Mouse (Mus musculus) adrenal gland, postnatal 25 days (tissue): ENCODE results near the gene Vps36. TPM values are rescaled to one million over a fixed set of nuclear protein-coding genes. Genes with fewer than 3 reads are reported as not detected.

Source experiments
- DNase-seq: peaks from one replicate; pipeline ENCODE4 v3.0.0; 2021; ENCODE audit warnings: mixed read lengths
- total RNA-seq: library from RNA; stranded (reverse); gene quantifications from 2 replicates; pipeline ENCODE4 v1.2.3, GENCODE M21; 2021

Vps36 gene
- total RNA-seq, 1 experiment from 2014 or later = 40.7 TPM

DNA sequence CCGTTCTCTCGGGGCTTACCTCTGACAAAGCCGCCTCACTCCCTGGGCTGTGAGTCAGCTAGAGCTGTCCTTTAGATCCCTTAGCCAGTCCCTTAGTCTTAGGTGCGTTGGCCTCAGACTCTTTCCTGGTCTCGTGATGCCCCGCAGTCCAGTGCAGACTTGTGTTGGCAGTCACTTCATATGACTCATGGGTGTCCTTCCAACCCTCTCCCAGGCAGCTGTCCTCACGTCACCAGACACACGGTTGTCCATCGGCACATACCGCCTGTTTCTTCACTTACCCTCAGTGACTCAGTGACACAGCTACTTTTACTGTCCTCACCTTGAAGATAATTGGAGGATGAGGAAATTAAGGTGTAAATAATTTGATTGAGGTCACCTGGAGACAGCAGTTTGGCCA is 22.2 kb downstream of the Vps36 start:
- peak; percentile 59 for DNase-seq

DNA sequence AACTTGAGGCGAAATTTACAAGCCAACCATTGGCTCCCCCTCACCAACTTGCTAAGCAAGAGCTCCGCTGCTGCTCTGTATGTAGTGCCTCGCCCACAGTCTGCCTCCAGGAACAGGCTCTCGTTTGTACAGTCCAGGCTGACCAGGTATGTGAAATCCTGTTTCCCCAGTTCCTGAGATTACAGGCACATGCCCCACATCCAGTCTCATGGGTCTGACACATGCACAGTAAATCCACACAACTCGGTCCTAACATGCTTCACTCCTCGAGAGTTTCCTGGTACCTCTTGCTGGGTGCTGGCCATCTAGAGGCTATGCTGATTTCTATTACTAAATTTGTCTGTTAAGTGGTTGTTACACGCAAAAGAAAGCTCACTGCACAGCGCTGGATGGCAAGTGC is 33.8 kb downstream of the Vps36 start:
- DNase-seq = no peak

DNA sequence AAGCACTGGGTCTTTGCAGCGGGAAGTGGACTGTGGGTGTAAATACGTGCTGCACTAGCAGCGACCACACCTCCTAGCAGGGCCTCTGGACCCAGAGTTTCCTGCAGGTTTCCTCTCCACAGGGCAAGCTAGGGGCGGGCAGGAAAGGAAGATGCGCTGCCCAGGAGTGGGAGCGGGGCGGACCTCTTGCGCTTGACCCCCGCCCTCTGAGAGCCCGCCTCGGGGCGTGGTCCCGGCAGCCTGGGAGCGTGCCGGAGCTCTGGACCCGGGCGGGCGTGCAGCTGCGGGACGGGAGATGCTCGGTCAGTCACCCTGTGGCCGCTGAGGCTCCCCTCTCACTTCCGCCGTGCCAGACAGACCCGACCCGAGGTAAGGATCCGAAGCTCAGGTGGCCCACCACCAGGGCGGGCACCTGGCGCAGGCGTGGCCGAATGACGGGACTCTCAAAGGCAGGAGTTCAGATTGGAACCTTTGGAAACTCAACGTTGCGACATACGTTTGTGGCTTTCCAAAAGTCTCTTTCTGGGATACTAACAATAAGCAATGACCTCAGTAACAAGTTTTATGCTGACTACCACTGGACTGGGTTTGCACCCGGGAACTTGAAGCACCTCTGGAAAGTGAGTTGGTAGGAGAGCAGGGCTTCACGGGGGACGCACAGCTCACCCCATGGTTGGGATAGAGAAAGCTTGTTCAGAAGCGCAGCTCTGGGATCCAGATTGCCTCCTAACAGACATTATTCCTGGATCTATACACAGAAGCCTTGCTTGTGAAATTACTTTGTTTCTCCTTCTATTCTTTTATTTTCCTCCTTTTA is 34.7 kb downstream of the Vps36 start, which contains the start of gene Thsd1:
Gene Thsd1, plus strand, starts transcription at position 253 of the 817 bp plus-strand sequence.
- DNase-seq = peak; percentile 77

DNA sequence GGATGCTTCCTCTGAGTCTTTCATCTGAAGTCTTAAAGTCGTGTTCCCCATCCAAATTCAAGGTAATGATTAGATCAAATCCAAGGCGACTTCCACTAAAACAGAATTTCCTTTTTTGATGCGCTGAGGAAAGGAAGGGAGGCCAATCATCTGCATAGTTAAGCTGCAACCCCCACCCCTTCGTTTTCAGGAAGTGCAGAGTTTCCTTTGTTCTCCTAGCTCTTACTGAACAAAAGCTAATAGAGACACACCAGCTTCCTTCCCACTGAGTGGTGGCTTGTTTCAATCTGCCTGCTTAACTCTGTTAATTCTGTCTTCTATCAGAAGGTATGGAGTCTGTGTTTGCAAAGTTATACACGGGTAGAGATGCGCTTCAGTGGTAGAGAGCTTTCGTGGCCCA is 36.0 kb downstream of the Vps36 start:
- DNase-seq = no peak

DNA sequence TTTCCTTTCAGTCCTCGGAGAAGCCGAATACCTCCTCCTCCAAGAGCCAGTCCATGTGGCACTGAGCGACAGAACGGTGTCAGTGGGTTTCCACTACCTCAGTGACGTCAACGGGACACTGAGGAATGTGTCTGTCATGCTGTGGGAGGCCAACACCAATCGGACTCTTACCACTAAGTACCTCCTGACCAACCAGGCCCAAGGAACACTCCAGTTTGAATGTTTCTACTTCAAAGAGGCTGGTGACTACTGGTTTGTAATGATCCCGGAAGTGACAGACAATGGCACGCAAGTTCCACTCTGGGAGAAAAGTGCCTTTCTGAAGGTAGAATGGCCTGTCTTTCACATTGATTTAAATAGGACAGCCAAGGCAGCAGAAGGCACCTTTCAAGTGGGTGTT is 50.4 kb downstream of the Vps36 start:
- DNase-seq = no peak

DNA sequence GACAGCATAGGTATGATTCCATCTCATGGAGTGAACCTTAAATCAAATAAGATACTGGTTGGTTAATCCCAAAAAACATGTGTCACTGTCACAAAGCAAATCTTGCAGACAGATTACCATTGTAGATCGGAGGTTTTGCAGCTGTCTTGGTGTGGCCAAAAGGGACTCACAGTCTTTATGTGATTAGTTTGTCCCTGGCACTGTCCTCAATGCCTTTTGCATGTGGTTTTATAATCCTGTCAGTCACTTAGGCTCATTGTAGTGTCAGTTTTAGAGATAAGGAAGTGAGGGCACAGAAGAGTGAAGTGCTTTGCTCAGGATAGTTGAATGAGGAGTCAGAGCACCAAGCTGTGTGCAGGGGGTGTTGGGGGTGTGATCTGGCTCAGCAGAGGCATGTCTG is 53.1 kb downstream of the Vps36 start:
- no peak for DNase-seq

DNA sequence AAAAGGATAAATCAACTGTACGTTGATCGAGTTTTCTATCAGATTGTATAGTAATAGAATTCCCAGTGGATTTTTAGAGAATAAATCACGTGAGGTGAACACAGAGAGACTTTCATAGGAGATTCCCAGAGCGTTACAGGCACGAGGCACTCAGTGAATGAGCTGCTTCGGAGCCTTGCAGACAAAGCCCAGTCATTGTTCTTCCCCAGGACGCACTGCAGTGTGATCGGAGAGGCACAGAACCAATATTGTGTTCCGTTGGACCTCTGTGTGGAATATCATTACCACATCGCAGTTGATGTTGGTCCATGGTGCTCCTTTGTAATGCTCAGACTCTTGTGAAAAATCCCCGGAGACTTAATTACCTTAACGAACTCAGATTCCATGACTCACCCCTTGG is 55.3 kb downstream of the Vps36 start:
- DNase-seq = no peak

DNA sequence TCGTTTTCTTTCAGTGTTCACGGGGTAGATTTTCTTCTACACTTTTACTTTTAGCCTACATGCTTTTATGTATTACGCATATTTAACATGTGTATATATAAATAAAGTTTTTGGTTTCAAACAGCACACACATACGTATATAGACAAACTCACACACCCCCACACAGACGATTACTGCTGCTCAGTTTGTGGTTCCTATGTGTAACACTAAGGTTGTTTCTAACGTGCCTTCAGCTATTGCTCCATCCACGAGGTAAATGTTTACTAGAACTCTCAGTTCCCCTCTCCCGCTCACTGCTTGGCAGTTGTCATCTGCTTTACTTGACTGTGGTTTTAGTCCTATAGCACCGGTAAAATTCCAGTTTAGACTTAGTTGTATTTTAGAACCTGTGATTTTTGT is 56.5 kb downstream of the Vps36 start:
- no peak for DNase-seq

DNA sequence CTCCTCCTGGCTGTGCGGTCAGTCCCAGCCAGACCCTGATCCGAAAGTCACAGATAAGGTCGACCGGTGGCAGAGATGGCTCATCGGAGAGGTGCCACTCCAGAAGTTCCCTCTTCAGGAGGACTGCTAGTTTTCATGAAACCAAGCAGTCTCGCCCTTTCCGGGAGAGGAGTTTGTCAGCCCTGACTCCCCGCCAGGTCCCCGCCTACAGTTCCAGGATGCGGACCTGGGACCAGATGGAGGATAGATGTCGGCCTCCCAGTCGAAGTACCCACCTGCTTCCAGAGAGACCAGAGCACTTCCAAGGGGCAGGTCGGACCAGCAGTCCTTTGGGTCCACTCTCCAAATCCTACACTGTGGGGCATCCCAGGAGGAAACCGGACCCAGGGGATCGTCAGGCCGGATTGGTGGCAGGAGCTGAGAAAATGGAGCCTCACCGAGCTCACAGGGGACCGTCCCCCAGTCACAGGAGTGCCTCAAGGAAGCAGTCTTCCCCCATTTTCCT is 66.4 kb downstream of the Vps36 start:
- no peak for DNase-seq

DNA sequence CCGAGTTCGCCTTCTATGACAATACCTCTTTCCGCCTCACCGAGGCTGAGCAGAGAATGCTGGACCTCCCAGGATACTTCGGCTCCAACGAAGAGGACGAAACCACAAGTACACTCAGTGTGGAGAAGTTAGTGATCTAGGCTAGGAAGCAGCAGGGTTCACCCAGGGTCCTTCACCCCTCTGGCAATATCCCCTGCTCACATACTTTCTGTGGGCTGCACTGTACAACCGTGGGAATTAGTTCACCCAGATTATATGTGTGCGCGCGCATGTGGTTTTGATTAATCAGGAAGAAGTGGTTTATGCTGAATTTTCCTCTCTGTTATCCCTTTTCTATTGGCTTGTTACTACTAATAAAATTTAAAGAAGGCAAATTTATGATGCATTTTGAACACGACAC is 66.9 kb downstream of the Vps36 start:
- DNase-seq = no peak

DNA sequence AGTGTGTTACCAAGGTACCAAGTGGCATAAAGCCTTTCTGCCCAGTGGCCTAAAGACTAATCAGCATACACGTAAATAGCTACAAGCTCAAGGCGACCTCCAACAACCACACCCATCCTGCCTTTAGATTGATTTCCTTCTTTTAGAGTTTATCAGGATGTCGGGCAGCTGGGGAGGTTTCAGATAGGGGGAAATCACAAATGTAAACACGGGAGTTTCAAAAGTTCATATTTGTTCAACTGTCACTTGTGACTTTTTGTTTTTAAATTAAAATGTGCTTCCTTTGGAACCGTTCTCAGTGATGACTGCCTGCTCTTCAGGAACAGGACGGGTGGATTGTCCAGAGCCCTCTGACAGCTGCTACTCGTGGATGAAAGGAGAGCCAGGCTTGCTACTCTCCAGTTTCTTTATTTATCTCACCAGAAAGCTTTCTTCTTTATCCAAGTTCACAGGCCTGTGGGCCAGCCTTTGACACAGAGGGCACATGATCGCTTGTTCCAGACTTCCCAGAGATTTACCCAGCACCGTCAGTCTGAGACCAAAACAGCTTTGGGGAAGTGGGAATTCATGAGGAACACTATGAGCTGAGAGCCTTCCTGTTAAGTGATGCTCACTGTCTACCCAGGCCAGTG is 67.6 kb downstream of the Vps36 start:
- no peak for DNase-seq

DNA sequence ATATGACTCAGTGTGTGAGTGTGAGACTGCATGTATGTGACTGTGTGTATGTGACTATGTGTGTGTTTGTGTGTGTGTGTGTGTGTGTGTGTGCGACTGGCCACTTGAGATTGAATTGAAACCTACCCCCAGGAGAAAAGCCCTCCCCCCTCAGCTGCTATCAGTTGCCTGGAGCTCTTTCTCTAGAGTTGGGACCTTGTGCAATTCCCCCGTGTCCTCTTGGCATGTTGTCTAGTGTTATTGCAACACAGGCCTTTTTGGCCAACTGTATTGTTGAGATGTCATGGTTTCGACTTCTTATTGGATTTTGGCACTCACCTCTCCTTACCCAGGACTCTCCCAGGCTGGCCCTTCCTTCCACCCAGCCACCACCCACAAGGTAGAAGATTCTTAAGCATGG is 69.7 kb downstream of the Vps36 start:
- DNase-seq = peak; percentile 17

DNA sequence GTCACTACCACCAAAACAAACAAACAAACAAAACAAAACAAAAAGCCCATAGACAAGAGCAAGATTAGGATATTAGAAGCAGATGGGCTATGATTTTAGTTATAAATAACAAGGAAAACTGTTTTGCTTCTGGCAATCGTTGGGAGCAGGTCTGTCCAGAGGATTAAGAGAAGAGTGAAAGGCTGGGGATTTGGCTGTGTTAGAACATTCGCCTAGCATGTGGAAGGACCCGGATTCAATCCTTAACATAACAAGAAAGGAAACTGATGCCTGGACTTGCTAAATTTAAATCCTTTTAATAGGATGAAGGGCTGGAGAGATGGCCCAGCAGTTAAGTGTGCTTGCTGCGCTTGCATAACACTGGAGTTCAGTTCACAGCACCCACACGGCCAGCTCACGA is 71.7 kb downstream of the Vps36 start:
- DNase-seq = no peak

DNA sequence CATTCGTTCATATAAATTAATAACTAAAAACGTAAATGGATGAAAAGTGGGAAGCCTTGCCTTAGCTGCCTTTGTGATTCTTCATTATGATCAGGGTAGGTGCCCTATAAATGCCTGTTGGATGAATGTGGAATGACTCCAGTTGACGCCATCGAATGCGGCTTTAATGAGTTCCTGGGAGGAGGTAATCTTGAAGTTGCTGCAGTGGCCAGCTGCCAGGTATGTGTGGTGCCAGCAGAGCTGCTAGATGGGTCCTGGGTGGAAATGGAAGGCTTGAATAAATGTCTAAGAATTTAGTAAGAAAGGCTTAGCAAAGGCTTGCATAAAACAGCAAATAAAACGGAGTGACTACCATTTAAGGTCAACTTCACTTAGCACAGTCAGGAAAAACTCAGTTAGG is 72.2 kb downstream of the Vps36 start:
- DNase-seq = peak; percentile 21

DNA sequence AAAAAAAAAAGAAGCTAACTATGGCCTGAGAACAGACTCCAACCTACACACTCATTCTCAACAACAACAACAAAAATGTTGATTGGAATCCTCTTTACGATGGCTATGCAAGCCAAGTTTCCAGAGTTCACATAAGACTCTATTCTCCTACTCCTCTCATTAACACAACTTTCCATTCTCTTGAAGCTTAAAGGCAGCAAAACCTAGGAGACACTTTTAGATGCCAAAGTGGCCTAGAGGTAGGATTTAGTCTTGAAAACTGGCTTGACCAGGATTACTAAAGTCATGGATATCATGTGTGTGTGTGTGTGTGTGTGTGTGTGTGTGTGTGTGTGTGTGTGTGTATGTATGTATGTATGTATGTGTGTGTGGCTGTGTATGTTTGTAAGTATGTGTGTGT is 72.6 kb downstream of the Vps36 start:
- DNase-seq = no peak

DNA sequence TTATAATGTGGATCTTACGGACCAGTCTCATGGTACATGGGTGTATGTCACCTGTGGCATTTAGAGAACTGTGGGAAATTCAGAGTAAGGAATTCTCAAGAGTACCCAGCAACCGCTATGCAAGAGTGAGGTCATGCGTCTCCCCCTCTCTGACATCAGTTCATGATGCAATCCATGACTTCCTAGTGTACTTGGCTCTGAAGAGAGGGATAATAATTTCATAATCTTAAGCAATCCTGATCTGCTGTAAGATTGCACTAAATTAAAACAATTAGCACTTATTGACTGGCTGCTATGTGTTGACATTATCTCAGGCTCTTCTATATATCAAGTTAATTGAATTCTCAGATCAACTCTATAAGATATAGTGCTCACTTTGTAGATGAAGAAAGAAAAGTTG is 74.2 kb downstream of the Vps36 start:
- no peak for DNase-seq

Other genes with a start within 250 kb of the Vps36 start
- not detected in 2 replicates for gene Defb13, start 246.0 kb upstream of the Vps36 start, total RNA-seq
- not detected in 2 replicates for gene Fam90a1a, start 234.1 kb upstream of the Vps36 start, total RNA-seq
- not detected in 2 replicates for gene Ccdc70, start 223.0 kb upstream of the Vps36 start, total RNA-seq
- 1.3 and 1.5 TPM in 2 replicates for gene Atp7b, start 132.5 kb upstream of the Vps36 start, total RNA-seq
- 32.2 and 36.3 TPM in 2 replicates for gene Alg11, start 132.1 kb upstream of the Vps36 start, total RNA-seq
- 3.7 and 4.8 TPM in 2 replicates for gene Nek5, start 67.8 kb upstream of the Vps36 start, total RNA-seq
- 6.6 and 7.8 TPM in 2 replicates for gene Nek3, start 26.4 kb upstream of the Vps36 start, total RNA-seq
- 7.6 and 10.7 TPM in 2 replicates for gene Ckap2, start 7.0 kb upstream of the Vps36 start, total RNA-seq
- 3.7 and 4.3 TPM in 2 replicates for gene Thsd1, start 34.5 kb downstream of the Vps36 start, total RNA-seq
- gene Tpte, start 90.6 kb downstream of the Vps36 start, total RNA-seq = not detected in 2 replicates
- 16.7 and 18.3 TPM in 2 replicates for gene Slc25a15, start 205.8 kb downstream of the Vps36 start, total RNA-seq
- gene Mrps31, start 218.6 kb downstream of the Vps36 start, total RNA-seq = 33.6 and 38.0 TPM in 2 replicates